Mouse (Mus musculus) limb, embryonic 11.5 days (tissue): ENCODE measurements at regions not wholly inside any gene's neighbourhood (a gene's known extent, or its start where the extent isn't known, plus 50 kb on each side); places are given as distances from the start of the nearest gene placed in this dataset.
"Not testable (repeated sequence)": the region's sequence is repeated elsewhere in the genome, so short reads cannot be mapped to it uniquely, and the experiment has no call there.

Experiments
- ATAC-seq: fragments of 200-750 bp; cut with Nextera tagmentation; 2 replicates; pipeline ENCODE4 v1.8.0; 2017; ENCODE audit warnings: low read depth; ENCODE audit not compliant: insufficient number of reproducible peaks, low FRiP score, low TSS enrichment
- DNase-seq: peaks from one replicate; pipeline ENCODE4 v3.0.0-alpha.2; 2015; ENCODE audit warnings: low spot score
- H3K27ac ChIP-seq: fragments of 300-500 bp; sonication (generic); replicated peaks from 2 replicates; pipeline ENCODE4 v1.5.1; 2014; ENCODE audit warnings: low read depth, mild to moderate bottlenecking, low read length
- H3K27me3 ChIP-seq: fragments of 300-500 bp; sonication (generic); 2 replicates; pipeline ENCODE4 v1.6.1; 2014; ENCODE audit warnings: mild to moderate bottlenecking, low read length, mixed read lengths; ENCODE audit not compliant: control insufficient read depth, insufficient read depth
- H3K36me3 ChIP-seq: fragments of 300-500 bp; sonication (generic); 2 replicates; pipeline ENCODE4 v1.6.1; 2014; ENCODE audit warnings: mild to moderate bottlenecking, low read length, moderate library complexity, mixed read lengths; ENCODE audit not compliant: control insufficient read depth, insufficient read depth
- H3K4me1 ChIP-seq: fragments of 300-500 bp; sonication (generic); 2 replicates; pipeline ENCODE4 v1.6.1; 2014; ENCODE audit warnings: low read length, mixed read lengths; ENCODE audit not compliant: control insufficient read depth, insufficient read depth
- H3K4me2 ChIP-seq: fragments of 300-500 bp; sonication (generic); 2 replicates; pipeline ENCODE4 v1.6.1; 2014; ENCODE audit warnings: low read depth, mild to moderate bottlenecking, moderate library complexity; ENCODE audit not compliant: severe bottlenecking
- H3K4me3 ChIP-seq: fragments of 300-500 bp; sonication (generic); 2 replicates; pipeline ENCODE4 v1.5.1; 2014; ENCODE audit warnings: low read depth, low read length
- H3K9ac ChIP-seq: fragments of 300-500 bp; sonication (generic); 2 replicates; pipeline ENCODE4 v1.6.1; 2014; ENCODE audit warnings: mild to moderate bottlenecking, low read length
- H3K9me3 ChIP-seq: fragments of 300-500 bp; sonication (generic); 2 replicates; pipeline ENCODE4 v1.6.1; 2016; ENCODE audit warnings: low read length; ENCODE audit not compliant: control insufficient read depth
- WGBS: fragments of 180-500 bp; shearing (Covaris S2); extraction: QIAGEN DNeasy Blood & Tissue Kit; methylation state at CpG from one replicate; pipeline ENCODE4 v1.1.7; 2014; 5-methylcytosine and 5-hydroxymethylcytosine counted together

GRCm38 (mm10) chr3:56928940-56929339 is 372.8 kb downstream of the Tm4sf1 start:
- not testable (repeated sequence) for H3K9me3 ChIP-seq
- WGBS: no CpG with 5 or more reads among the region's 2 CpGs

GRCm38 (mm10) chr3:56898491-56898890 is 403.3 kb downstream of the Tm4sf1 start:
- Histone ChIP-seq H3K9me3 (no peaks in the 10 kb centered on the region), H3K27ac (no peak overlapping the region), H3K4me2 (no peak overlapping the region), H3K36me3 (no peaks in the 10 kb centered on the region), H3K27me3 (no peaks in the 10 kb centered on the region), H3K4me3 (no peak overlapping the region), H3K4me1 (no peaks in the 10 kb centered on the region), H3K9ac (no peak overlapping the region)
- WGBS: 91% methylated on average over 2 of the region's 2 CpGs
- DNase-seq (no peak), ATAC-seq (no peak)

More at GRCm38 (mm10) chr3:56928940-56929339, 372.8 kb downstream of the Tm4sf1 start:
- H3K36me3 ChIP-seq, ATAC-seq, H3K4me1 ChIP-seq, H3K9ac ChIP-seq, H3K27ac ChIP-seq, H3K4me3 ChIP-seq, DNase-seq, H3K27me3 ChIP-seq, H3K4me2 ChIP-seq: not testable (repeated sequence)

GRCm38 (mm10) chr3:56877062-56877461 is 424.7 kb downstream of the Tm4sf1 start:
- Histone ChIP-seq H3K36me3 (no peaks in the 10 kb centered on the region), H3K27ac (no peak overlapping the region), H3K4me1 (no peaks in the 10 kb centered on the region), H3K9me3 (no peaks in the 10 kb centered on the region), H3K27me3 (no peaks in the 10 kb centered on the region), H3K4me2 (no peak overlapping the region), H3K4me3 (no peak overlapping the region), H3K9ac (no peak overlapping the region)
- DNase-seq (no peak), ATAC-seq (no peak)
- 83% methylated on average over 4 of the region's 4 CpGs for WGBS

GRCm38 (mm10) chr3:56863591-56863990 is 438.2 kb downstream of the Tm4sf1 start:
- Histone ChIP-seq H3K27me3 (no peaks in the 10 kb centered on the region), H3K4me3 (no peak overlapping the region), H3K27ac (no peak overlapping the region), H3K36me3 (no peaks in the 10 kb centered on the region), H3K9ac (no peak overlapping the region), H3K4me2 (no peak overlapping the region), H3K9me3 (no peaks in the 10 kb centered on the region), H3K4me1 (no peaks in the 10 kb centered on the region)
- DNase-seq (no peak), ATAC-seq (no peak)
- 74% methylated on average over 1 of the region's 1 CpGs for WGBS

GRCm38 (mm10) chr3:56859841-56860240 is 441.9 kb downstream of the Tm4sf1 start:
- Histone ChIP-seq H3K36me3 (no peaks in the 10 kb centered on the region), H3K9me3 (no peaks in the 10 kb centered on the region), H3K9ac (no peak overlapping the region), H3K4me1 (no peaks in the 10 kb centered on the region), H3K27ac (no peak overlapping the region), H3K4me3 (no peak overlapping the region), H3K4me2 (no peak overlapping the region), H3K27me3 (no peaks in the 10 kb centered on the region)
- DNase-seq: peak; percentile 25
- 63% methylated on average over 9 of the region's 9 CpGs for WGBS
- 0 out of 2 replicates have a peak, but pooled peaks have one; percentile 39 for ATAC-seq

GRCm38 (mm10) chr3:56845462-56845770 is 456.4 kb downstream of the Tm4sf1 start:
- WGBS: 95% methylated on average over 1 of the region's 1 CpGs
- Histone ChIP-seq H3K36me3 (no peaks in the 10 kb centered on the region), H3K27ac (no peak overlapping the region), H3K9ac (no peak overlapping the region), H3K4me2 (no peak overlapping the region), H3K4me3 (no peak overlapping the region), H3K9me3 (no peaks in the 10 kb centered on the region), H3K27me3 (no peaks in the 10 kb centered on the region), H3K4me1 (no peaks in the 10 kb centered on the region)
- no peak for ATAC-seq
- DNase-seq: no peak

GRCm38 (mm10) chr3:56844681-56845461 is 456.9 kb downstream of the Tm4sf1 start:
- Histone ChIP-seq H3K4me3 (no peak overlapping the region), H3K4me2 (no peak overlapping the region), H3K27ac (no peak overlapping the region), H3K27me3 (no peaks in the 10 kb centered on the region), H3K9me3 (no peaks in the 10 kb centered on the region), H3K9ac (no peak overlapping the region), H3K4me1 (no peaks in the 10 kb centered on the region), H3K36me3 (no peaks in the 10 kb centered on the region)
- peak; percentile 24 for DNase-seq
- no peak for ATAC-seq
- 55% methylated on average over 6 of the region's 6 CpGs for WGBS

- Histone ChIP-seq H3K4me1 (no peaks in the 10 kb centered on the region), H3K36me3 (no peaks in the 10 kb centered on the region), H3K27me3 (no peaks in the 10 kb centered on the region), H3K9me3 (no peaks in the 10 kb centered on the region), H3K4me2 (no peak overlapping the region), H3K9ac (no peak overlapping the region), H3K4me3 (no peak overlapping the region), H3K27ac (no peak overlapping the region)
- 89% methylated on average over 3 of the region's 3 CpGs for WGBS
- DNase-seq: no peak
- ATAC-seq: no peak
These were observed 464.6 kb downstream of the Tm4sf1 start for GRCm38 (mm10) chr3:56837176-56837575.
